Mouse (Mus musculus) liver, embryonic 14.5 days (tissue): ENCODE measurements around the gene Efna5. TPM values are rescaled to one million over a fixed set of nuclear protein-coding genes. Genes with fewer than 3 reads are reported as not detected.

Source experiments
- ATAC-seq: fragments of 200-750 bp; cut with Nextera tagmentation; 2 replicates; pipeline ENCODE4 v1.8.0; 2017; ENCODE audit warnings: moderate number of reproducible peaks, mild to moderate bottlenecking, moderate library complexity; ENCODE audit not compliant: insufficient read depth
- DNase-seq, 3 experiments: peaks; one replicate each; pipeline ENCODE4 v3.0.0-alpha.2; 2012 to 2013; ENCODE audit warnings: low read depth in 3 of 3, low spot score in 3 of 3
- H3K27ac ChIP-seq: fragments of 300-500 bp; sonication (generic); 2 replicates; pipeline ENCODE4 v1.5.1; 2014; ENCODE audit warnings: moderate library complexity, mild to moderate bottlenecking, control low read depth, inconsistent platforms
- H3K27me3 ChIP-seq: fragments of 300-500 bp; sonication (generic); 2 replicates; pipeline ENCODE4 v1.6.1; 2014; ENCODE audit warnings: mild to moderate bottlenecking, low read length, moderate library complexity; ENCODE audit not compliant: control insufficient read depth, insufficient read depth
- H3K36me3 ChIP-seq: fragments of 300-500 bp; sonication (generic); replicated peaks from 2 replicates; pipeline ENCODE4 v1.6.1; 2014; ENCODE audit warnings: low read depth; ENCODE audit not compliant: control insufficient read depth, insufficient read depth
- H3K4me1 ChIP-seq, 2 experiments: fragments of 200-500 bp in 1 of 2; fragments of 300-500 bp in 1 of 2; sonication (generic) in 1 of 2; replicated peaks; 2 replicates each; pipeline ENCODE4 v1.6.1; 2012 to 2014; ENCODE audit warnings: antibody characterized with exemption in 1 of 2, inconsistent platforms in 1 of 2, low read length in 1 of 2; ENCODE audit not compliant: control insufficient read depth in 2 of 2, insufficient read depth in 2 of 2
- H3K4me2 ChIP-seq: fragments of 300-500 bp; sonication (generic); 2 replicates; pipeline ENCODE4 v1.6.1; 2014; ENCODE audit warnings: low read depth, mild to moderate bottlenecking, control low read depth, moderate library complexity
- H3K4me3 ChIP-seq, 2 experiments: fragments of 200-500 bp in 1 of 2; fragments of 300-500 bp in 1 of 2; sonication (generic) in 1 of 2; 2 replicates each; pipeline ENCODE4 v1.5.1; 2012 to 2014; ENCODE audit warnings: low read depth in 2 of 2, low read length in 2 of 2, mild to moderate bottlenecking in 2 of 2, control low read depth in 1 of 2, inconsistent platforms in 1 of 2, moderate library complexity in 1 of 2; ENCODE audit not compliant: insufficient read depth in 1 of 2
- H3K9ac ChIP-seq: fragments of 300-500 bp; sonication (generic); replicated peaks from 2 replicates; pipeline ENCODE4 v1.6.1; 2014; ENCODE audit warnings: mild to moderate bottlenecking, control low read depth, moderate library complexity
- H3K9me3 ChIP-seq: fragments of 300-500 bp; sonication (generic); 2 replicates; pipeline ENCODE4 v1.6.1; 2016; ENCODE audit warnings: low read length, mixed read lengths; ENCODE audit not compliant: control insufficient read depth
- CTCF ChIP-seq: IDR thresholded peaks from 2 replicates; pipeline ENCODE4 v1.5.1; 2016; ENCODE audit warnings: antibody characterized with exemption, low read depth, control low read depth
- EP300 ChIP-seq: IDR thresholded peaks from 2 replicates; pipeline ENCODE4 v1.6.1; 2016; ENCODE audit warnings: antibody characterized with exemption, low read depth
- WGBS: fragments of 180-500 bp; shearing (Covaris S2); extraction: QIAGEN DNeasy Blood & Tissue Kit; methylation state at CpG from one replicate; pipeline ENCODE4 v1.1.7; 2014; ENCODE audit not compliant: insufficient replicate concordance; 5-methylcytosine and 5-hydroxymethylcytosine counted together
- polyA plus RNA-seq, 2 experiments: library from polyadenylated mRNA; depleted of rRNA in 1 of 2; stranded (reverse) in 1 of 2; unstranded in 1 of 2; fragments of >200 nt; fragmentation: Nextera tagmentation in 1 of 2; extraction: Ambion mirVana in 1 of 2; gene quantifications; 2 replicates each; pipeline versions ENCODE4 v1.2.1 to v1.2.3; 2012 to 2014

The Efna5 gene
- polyA plus RNA-seq, 2 experiments, result 0.40 to 1.6 TPM

DNA sequence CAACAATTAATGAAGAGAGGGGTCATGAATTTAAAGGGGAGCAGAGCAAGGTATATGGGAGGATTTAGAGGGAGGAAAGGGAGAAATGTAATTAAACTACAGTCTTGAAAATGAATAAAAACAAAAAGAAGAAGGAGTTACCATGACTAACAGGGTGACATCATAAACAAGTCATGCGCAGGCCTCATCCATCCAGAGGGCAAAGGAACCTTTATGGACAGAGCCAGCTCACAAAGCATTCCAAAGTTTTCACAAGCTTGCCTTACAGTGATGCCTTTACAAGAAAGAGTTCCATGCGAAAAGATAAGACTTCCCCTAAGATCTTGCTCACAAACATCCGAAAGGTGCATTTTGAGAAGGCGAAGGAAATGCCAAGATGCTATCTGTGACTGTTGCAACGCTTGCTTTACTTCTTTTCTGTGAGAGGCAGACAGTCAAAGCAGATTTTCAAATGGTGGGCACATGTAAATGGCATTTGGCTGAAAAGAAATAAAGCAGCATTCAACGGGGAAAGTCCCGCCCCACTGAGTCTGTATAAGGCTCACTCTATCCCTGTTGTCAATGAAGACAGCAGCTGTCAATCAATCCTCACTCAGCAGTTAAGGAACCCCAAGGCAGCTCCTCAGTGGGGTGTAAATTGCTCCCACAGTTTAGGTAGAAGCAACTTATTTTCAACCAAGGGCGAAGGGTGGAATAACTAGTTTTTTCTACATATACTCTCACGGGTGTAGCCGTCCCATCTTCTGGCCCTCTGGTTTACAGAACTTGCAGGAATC is 152.8 kb downstream of the Efna5 start:
- Histone ChIP-seq H3K4me3 (no peak overlapping the region), H3K36me3 (no peaks in the 10 kb centered on the region), H3K4me2 (no peak overlapping the region), H3K27ac (no peak overlapping the region), H3K27me3 (no peaks in the 10 kb centered on the region), H3K9me3 (no peaks in the 10 kb centered on the region), H3K4me1 (no peaks in the 10 kb centered on the region), H3K9ac (no peak overlapping the region)
- WGBS, result 61% methylated on average over 10 of the region's 10 CpGs
- no peak for TF ChIP-seq EP300
- TF ChIP-seq CTCF, result no peak
- ATAC-seq (no peak), DNase-seq (no peak)

DNA sequence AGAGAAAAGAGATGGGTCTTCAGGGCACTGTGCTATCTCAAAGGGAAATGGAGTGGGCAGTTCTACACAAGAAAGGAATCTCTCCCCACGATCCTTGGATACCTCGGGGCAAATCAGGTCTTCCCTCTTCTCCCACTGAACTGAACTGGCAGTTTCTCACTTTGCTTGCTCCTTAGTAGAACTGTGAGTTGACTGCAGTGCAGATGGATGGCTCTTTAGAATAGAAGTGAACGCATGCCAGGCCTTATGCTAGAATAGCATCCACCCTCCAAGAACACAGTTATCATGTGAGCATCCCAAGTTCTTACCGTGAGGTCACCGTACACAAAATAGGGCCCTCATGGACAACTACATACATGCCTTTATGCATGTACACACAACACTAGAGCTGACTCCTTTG is 155.0 kb downstream of the Efna5 start:
- no peak for ATAC-seq
- no peak for TF ChIP-seq CTCF
- no peak for TF ChIP-seq EP300
- no peak for DNase-seq
- WGBS, result 60% methylated on average over 5 of the region's 5 CpGs
- H3K9me3 ChIP-seq, result no peaks in the 10 kb centered on the region
- no peak overlapping the region for H3K9ac ChIP-seq
- no peak overlapping the region for H3K4me2 ChIP-seq
- H3K4me1 ChIP-seq, result no peaks in the 10 kb centered on the region
- H3K36me3 ChIP-seq, result no peaks in the 10 kb centered on the region
- H3K27me3 ChIP-seq, result no peaks in the 10 kb centered on the region
- no peak overlapping the region for H3K27ac ChIP-seq
- no peak overlapping the region for H3K4me3 ChIP-seq

DNA sequence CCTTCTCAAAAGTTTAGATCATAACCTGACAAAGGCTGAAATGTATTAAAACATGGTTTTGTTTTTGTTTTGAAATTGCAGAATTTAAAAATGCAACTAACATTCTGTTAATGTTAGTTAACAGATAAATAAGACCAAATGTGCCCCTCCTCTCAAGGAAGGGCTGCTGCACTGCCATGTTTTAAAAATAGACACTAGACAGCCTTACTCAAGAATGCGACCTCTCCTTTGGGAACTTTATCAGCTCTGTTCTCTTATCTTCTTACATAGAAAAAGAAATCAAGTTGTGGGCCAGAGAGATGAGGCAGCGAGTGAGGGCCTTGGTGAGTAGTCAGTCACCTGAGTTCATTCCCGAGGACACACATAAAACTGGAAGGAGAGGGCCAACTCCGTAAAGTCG is 158.2 kb downstream of the Efna5 start:
- no peak overlapping the region for H3K4me2 ChIP-seq
- 50% methylated on average over 5 of the region's 5 CpGs for WGBS
- DNase-seq, result no peak
- no peaks in the 10 kb centered on the region for H3K4me1 ChIP-seq
- TF ChIP-seq CTCF (no peak), EP300 (no peak)
- ATAC-seq, result no peak
- no peaks in the 10 kb centered on the region for H3K9me3 ChIP-seq
- H3K9ac ChIP-seq, result no peak overlapping the region
- H3K4me3 ChIP-seq, result no peak overlapping the region
- no peaks in the 10 kb centered on the region for H3K27me3 ChIP-seq
- no peak overlapping the region for H3K27ac ChIP-seq
- no peaks in the 10 kb centered on the region for H3K36me3 ChIP-seq

DNA sequence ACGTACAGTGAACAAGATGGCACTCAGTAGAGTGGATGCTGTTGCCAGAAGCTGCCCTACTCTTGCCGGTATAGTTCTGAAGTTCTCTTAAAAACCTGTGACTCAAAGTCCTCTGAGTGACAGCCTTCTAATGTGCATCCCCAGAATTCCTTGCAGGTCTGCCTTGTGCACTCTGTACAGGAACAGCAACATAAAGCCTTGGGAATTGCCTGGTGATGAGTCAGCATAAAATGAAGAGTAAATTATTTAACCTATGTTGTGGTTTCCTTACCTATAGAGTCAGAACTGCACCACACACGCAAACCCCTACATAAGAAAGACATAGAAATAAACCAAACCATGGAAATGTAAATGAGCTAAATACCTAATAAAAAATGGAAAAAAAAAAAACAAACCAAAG is 159.5 kb downstream of the Efna5 start:
- H3K9me3 ChIP-seq, result no peaks in the 10 kb centered on the region
- ATAC-seq, result no peak
- H3K36me3 ChIP-seq, result no peaks in the 10 kb centered on the region
- TF ChIP-seq EP300 (no peak), CTCF (no peak)
- DNase-seq, result no peak
- H3K9ac ChIP-seq, result no peak overlapping the region
- H3K27ac ChIP-seq, result no peak overlapping the region
- no peak overlapping the region for H3K4me2 ChIP-seq
- no peaks in the 10 kb centered on the region for H3K27me3 ChIP-seq
- no peak overlapping the region for H3K4me3 ChIP-seq
- H3K4me1 ChIP-seq, result no peaks in the 10 kb centered on the region
- whole genome bisulfite sequencing, result 59% methylated on average over 3 of the region's 3 CpGs

DNA sequence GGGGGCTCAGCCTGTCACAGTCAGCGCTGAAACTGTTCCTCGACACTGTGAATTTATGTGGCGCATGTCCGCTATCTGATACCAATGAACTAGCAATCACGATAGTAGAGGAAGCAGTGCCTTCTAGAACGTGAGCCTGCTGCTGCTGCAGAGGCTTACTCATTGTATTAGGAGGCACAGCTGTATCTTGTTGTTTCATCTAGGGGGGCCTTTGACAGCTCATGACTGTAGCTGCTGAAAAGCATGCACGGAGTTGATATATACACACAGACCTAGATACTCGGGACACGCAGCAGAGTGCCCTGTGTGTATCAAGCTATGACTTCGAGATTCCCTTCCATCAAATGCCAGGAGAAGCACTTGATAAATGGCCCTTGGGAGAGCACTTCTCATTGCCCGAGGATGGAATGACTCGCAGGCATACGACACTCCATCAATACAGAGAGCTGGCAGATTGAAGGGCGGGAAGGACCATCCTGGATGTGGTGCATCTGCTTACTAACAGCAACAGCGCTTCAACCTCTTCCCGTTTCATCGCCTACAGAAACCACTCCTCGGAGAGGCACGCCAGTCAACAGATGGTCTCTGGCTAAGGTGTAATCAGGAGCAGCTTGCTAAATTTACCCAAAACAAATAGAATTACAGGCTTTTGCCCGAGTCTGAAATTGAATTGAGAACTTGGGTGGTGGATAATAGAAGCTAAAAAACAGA is 160.2 kb downstream of the Efna5 start:
- Histone ChIP-seq H3K27me3 (no peaks in the 10 kb centered on the region), H3K4me1 (no peaks in the 10 kb centered on the region), H3K36me3 (no peaks in the 10 kb centered on the region), H3K9me3 (no peaks in the 10 kb centered on the region), H3K4me3 (no peak overlapping the region), H3K4me2 (no peak overlapping the region), H3K9ac (no peak overlapping the region), H3K27ac (no peak overlapping the region)
- 64% methylated on average over 20 of the region's 20 CpGs for WGBS
- ATAC-seq, result no peak
- DNase-seq, result no peak
- no peak for TF ChIP-seq CTCF
- no peak for TF ChIP-seq EP300
